Mouse (Mus musculus) ES-Bruce4 (cell line): ENCODE measurements around the gene Sipa1l1.

Source experiments
- CTCF ChIP-seq: IDR thresholded peaks from one replicate; pipeline ENCODE4 v1.8.1; 2011; ENCODE audit warnings: low read depth, low read length
- EP300 ChIP-seq: IDR thresholded peaks from 2 replicates; pipeline ENCODE4 v1.6.1; 2011; ENCODE audit warnings: low read depth, low read length; ENCODE audit not compliant: insufficient read depth
- POLR2A ChIP-seq: IDR thresholded peaks from one replicate; pipeline ENCODE4 v1.8.1; 2011; ENCODE audit warnings: low read length; ENCODE audit not compliant: insufficient read depth

DNA sequence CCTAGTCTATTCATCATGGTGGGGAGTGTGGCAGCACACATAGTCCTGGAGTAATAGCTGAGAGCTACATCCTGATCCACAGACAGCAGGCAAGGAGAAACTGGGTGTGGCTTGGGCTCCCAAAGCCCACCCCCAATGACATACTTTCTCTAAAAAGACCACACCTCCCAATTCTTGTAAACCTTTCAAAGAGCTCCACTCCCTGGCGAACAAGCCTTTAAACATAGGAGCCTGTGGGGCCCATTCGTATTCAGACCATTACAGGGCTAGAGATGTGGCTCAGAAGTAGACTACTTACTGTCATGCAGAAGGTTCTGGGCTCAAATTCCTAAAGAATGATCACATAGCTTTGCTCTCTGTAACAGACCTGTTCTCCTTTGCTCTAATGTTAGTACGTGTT, 156.4 kb downstream of the Sipa1l1 start:
- no peak for TF ChIP-seq POLR2A
- TF ChIP-seq CTCF = no peak
- TF ChIP-seq EP300 = no peak
